Mouse (Mus musculus) cortical plate, adult 2 months (tissue): ENCODE data around the gene Actg1.

Experiments used
- CTCF ChIP-seq: fragments of 200-500 bp; IDR thresholded peaks from 2 replicates; pipeline ENCODE4 v1.5.1; 2011; ENCODE audit warnings: mild to moderate bottlenecking, control low read depth, low read length; ENCODE audit not compliant: insufficient read depth; ENCODE audit errors: extremely low read depth
- POLR2A ChIP-seq: fragments of 200-500 bp; IDR thresholded peaks from 2 replicates; pipeline ENCODE4 v1.6.1; 2011; ENCODE audit warnings: mild to moderate bottlenecking, low read length, control low read depth; ENCODE audit not compliant: insufficient read depth; ENCODE audit errors: extremely low read depth

- TF ChIP-seq CTCF (no peak), POLR2A (no peak)
These were observed 8.0 kb upstream of the Actg1 start for GRCm38 (mm10) chr11:120356319-120356840.
